Mouse (Mus musculus): ENCODE results near the gene Zfp618. TPM values are rescaled to one million over a fixed set of nuclear protein-coding genes. Genes with fewer than 3 reads are reported as not detected.

Gene Zfp618
- polyA plus RNA-seq, 1 experiment from 2014 or later, result 20.1 TPM

DNA sequence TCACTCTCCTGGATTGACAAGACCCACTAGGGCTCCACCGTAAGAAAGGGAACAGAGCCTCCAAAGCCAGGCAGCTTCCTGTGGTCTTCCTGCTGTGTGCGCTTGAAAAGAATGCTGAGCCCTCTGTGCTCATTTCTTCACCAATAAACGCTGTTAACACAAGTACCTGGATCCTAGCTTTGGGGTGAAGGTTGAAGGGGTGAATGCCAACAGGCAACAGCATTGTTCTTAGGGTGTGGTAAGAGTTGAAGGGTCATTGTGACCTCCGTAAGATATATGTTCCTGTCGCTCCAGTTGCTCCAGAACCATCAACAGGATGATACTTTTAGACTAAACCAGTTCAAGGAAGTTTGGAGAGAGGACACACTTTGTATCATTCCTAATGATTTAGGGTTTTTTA lies 189.3 kb downstream of the Zfp618 start, which contains the start of gene Ambp:
Gene Ambp (minus strand): TSS at position 101 of the 400 bp plus-strand sequence.
- WGBS, result 66% methylated on average over 5 of the region's 5 CpGs
- Histone ChIP-seq H3K4me2 (replicated peaks) (no peak within 1 kb of the TSS), H3K27me3 (replicated peaks) (no peaks in the 10 kb centered on the region), H3K36me3 (no peaks in the 10 kb centered on the region), H3K4me3 (replicated peaks) (no peak within 1 kb of the TSS), H3K9me3 (no peaks in the 10 kb centered on the region), H3K27ac (no peak within 1 kb of the TSS), H3K9ac (no peak within 1 kb of the TSS), H3K4me1 (replicated peaks) (no peaks in the 10 kb centered on the region)
- ATAC-seq, result no peak

DNA sequence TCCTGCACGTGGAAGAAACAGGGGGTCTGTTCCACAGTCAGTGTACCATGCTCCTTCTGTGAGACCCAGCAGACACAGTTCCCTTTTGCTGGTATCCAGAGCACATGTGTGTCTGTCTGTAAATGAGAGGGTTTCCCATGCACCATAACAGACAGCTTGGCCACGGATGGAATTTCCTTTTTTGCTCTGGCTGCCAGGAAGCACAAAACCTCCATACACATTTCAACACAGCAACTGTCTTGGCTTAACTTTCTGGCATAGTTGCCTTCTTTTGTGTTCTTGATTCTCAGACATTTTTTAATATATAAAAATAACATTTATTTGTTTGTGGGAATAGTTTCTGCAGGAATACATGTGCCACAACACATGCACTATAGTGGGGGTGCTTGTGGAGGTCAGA lies 190.2 kb downstream of the Zfp618 start:
- Histone ChIP-seq H3K4me3 (replicated peaks) (no peak overlapping the region), H3K27me3 (replicated peaks) (no peaks in the 10 kb centered on the region), H3K36me3 (no peaks in the 10 kb centered on the region), H3K4me2 (replicated peaks) (no peak overlapping the region), H3K9ac (no peak overlapping the region), H3K9me3 (no peaks in the 10 kb centered on the region), H3K4me1 (replicated peaks) (no peaks in the 10 kb centered on the region), H3K27ac (no peak overlapping the region)
- no peak for ATAC-seq
- 38% methylated on average over 2 of the region's 2 CpGs for WGBS

DNA sequence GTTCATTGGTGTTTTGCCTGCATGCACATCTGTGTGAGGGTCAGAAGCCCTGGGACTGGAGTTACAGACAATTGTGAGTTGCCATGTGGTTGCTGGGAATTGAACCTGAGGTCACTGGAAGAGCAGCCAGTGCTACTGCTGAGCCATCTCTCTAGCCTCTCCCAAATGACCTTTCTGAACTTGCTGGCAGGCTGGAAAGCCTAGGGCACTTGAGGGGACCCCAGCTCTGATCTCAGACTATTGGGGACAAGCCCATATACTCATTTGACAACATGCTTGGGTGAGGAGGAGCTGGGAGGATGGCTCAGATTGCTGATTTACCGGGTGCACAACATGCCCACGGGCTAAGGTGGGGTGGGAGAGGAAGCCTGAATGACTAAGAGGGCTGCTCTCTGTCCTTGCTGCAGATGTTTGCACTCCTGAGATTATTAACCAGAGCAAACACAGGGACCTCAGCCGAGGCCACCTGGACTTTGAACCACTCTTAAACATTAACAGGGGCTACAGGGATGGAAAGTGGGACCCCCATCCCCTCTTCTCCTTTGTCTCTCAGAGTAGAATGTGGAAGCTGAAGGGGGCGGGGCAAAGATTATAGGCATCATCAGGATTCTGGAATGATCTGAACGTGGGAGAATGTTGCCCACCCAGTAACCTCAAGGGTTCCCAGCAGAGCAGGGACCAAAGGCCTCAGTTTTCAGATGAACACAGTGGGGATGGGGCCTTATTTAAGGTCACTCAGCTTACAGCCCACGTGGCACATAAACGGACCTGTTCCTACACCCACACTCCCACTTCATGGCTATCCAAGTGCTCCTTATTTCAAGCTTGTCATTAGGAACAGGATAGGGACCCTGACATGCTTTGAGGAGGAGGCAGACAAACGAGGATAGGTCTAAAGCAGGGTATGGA lies 191.6 kb downstream of the Zfp618 start:
- Histone ChIP-seq H3K36me3 (no peaks in the 10 kb centered on the region), H3K9me3 (no peaks in the 10 kb centered on the region), H3K27me3 (replicated peaks) (no peaks in the 10 kb centered on the region), H3K4me2 (replicated peaks) (0 out of 2 replicates have a peak overlapping the region, but pooled peaks have one; percentile 16), H3K9ac (no peak overlapping the region), H3K4me1 (replicated peaks) (no peaks in the 10 kb centered on the region), H3K4me3 (replicated peaks) (no peak overlapping the region), H3K27ac (peak overlapping the region; percentile 77)
- peak; percentile 92 for ATAC-seq
- 39% methylated on average over 8 of the region's 8 CpGs for WGBS

DNA sequence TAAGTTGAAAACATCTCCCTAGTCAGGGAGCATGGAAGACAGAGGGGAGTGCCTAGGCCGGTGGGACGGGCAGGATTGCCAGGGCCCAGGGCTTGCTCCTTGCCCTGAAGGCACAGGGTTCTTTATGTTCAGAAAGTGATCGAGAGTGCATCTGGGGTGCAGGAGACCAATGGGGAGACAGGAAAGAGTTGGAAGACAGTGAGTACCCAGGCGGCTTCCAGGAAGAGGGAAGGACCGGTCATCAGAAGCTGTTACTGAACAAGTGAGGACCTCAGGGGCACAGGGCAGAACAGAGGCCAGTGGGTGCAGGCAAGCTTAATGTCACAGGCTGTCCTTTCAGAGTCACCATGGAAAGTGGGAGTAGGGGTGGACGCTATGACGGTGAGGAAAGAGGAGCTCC lies 192.8 kb downstream of the Zfp618 start:
- no peak overlapping the region for H3K27ac ChIP-seq
- no peak overlapping the region for H3K4me3 ChIP-seq (replicated peaks)
- H3K4me1 ChIP-seq (replicated peaks), result no peaks in the 10 kb centered on the region
- no peaks in the 10 kb centered on the region for H3K27me3 ChIP-seq (replicated peaks)
- H3K9me3 ChIP-seq, result no peaks in the 10 kb centered on the region
- no peak overlapping the region for H3K9ac ChIP-seq
- H3K4me2 ChIP-seq (replicated peaks), result no peak overlapping the region
- no peak for ATAC-seq
- 91% methylated on average over 7 of the region's 7 CpGs for WGBS
- no peaks in the 10 kb centered on the region for H3K36me3 ChIP-seq

DNA sequence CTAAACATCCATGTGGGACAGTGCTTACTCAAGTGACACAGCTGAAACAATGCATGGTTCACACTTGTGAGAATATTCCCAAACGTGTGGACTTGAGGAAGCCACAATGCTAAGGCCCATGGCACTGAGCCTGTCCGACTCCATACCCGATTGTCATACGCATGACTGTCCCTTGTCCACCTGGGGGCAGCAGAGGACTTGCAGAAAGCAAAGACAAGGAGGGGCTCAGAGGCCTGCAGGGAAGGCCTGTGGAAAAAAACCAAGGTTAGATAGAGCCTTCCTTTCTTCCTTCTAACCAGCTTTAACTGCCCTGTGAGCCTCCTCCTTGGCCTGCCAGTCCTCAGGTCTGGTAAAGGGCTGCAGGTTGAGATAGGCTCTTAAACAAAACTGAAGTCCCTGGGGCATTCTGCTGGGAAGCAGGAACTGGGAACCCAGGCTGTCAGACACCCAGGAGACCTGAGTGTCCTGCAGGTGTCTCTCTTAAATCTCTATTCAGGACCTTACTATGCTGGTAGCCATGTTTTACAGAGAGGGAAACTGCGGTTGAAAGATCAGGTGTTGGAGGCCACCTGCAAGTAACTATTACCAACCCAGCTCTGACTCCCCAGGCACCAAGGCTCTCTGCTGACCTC lies 193.7 kb downstream of the Zfp618 start:
- H3K36me3 ChIP-seq, result no peaks in the 10 kb centered on the region
- no peaks in the 10 kb centered on the region for H3K4me1 ChIP-seq (replicated peaks)
- peak overlapping the region; percentile 62 for H3K27ac ChIP-seq
- ATAC-seq, result peak; percentile 66
- no peak overlapping the region for H3K4me2 ChIP-seq (replicated peaks)
- 11% methylated on average over 5 of the region's 5 CpGs for WGBS
- H3K4me3 ChIP-seq (replicated peaks), result no peak overlapping the region
- no peaks in the 10 kb centered on the region for H3K9me3 ChIP-seq
- H3K27me3 ChIP-seq (replicated peaks), result no peaks in the 10 kb centered on the region
- no peak overlapping the region for H3K9ac ChIP-seq

DNA sequence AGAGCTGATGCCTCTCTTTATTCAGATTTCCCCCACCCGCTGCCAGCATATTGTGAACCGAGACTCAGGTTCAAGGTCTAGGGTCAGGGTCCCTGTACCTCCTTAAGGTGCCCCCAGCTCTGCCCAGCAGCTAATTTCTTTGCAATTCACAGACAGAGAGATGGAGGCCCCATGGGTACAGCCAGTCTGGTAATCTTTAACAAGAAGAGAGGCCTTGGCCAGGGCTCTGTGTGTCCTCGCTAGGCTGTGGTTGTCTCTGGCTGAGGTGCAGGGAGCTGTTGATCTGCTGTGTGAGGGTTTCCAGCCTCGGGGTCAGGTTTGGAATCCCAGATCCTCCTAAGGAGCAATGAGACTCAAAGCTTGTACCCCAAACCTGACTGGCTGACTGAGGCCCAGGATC lies 200.3 kb downstream of the Zfp618 start:
- ATAC-seq, result peak; percentile 59
- no peaks in the 10 kb centered on the region for H3K36me3 ChIP-seq
- peak overlapping the region; percentile 20 for H3K4me2 ChIP-seq (replicated peaks)
- no peak overlapping the region for H3K9ac ChIP-seq
- WGBS, result 65% methylated on average over 4 of the region's 4 CpGs
- no peak overlapping the region for H3K4me3 ChIP-seq (replicated peaks)
- peaks cover 14% of the 10 kb centered on the region; the same call in 1 of the 2 replicates for H3K4me1 ChIP-seq (replicated peaks)
- H3K27ac ChIP-seq, result peak overlapping the region; percentile 45
- no peaks in the 10 kb centered on the region for H3K27me3 ChIP-seq (replicated peaks)
- H3K9me3 ChIP-seq, result no peaks in the 10 kb centered on the region

DNA sequence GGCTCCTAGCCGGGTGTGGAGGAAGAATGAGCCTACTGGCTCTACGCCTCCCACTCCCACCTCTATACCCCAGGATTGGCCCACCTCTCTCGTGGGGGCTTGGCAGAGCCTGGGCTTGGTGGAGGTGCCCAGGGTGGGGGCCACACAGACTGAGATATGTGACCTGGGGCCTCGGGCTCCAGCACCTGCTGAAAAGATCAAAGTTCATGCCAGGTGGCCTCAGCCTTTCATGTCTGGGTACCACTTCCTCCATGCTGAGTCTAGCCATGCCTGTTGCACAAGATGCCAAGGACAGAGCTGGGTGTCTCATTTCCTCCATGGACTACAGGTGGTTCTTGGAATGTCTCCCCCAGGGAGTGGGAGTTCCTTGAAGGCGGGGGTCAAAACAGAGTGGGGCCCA lies 200.9 kb downstream of the Zfp618 start:
- Histone ChIP-seq H3K27ac (peak overlapping the region; percentile 45), H3K4me2 (replicated peaks) (peak overlapping the region; percentile 20), H3K27me3 (replicated peaks) (no peaks in the 10 kb centered on the region), H3K4me1 (replicated peaks) (peaks cover 14% of the 10 kb centered on the region; the same call in 1 of the 2 replicates), H3K9me3 (no peaks in the 10 kb centered on the region), H3K36me3 (no peaks in the 10 kb centered on the region), H3K9ac (no peak overlapping the region), H3K4me3 (replicated peaks) (no peak overlapping the region)
- peak; percentile 44 for ATAC-seq
- WGBS, result 76% methylated on average over 5 of the region's 5 CpGs

DNA sequence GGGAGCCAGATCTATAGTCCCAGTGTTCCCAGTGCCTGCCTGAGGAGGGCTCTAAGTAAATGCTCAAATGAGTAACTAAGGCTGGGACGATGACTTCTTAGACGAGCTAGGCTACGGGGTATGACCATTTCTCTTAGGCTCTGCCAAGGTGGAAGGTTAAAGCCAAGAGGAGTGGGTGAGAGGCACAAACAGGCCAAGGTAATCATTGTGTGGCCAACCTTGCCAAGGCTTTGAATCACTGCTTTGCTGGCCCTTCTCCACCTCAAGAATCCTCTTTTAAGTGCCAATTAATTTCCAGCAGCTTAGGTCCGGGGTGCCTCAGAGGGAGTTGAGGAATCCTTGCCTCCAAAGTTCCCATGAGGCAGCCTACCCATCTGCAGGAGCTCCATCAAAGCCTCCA lies 204.7 kb downstream of the Zfp618 start:
- Histone ChIP-seq H3K9ac (peak overlapping the region; percentile 42), H3K4me2 (replicated peaks) (peak overlapping the region; percentile 53), H3K4me3 (replicated peaks) (peak overlapping the region; percentile 46), H3K36me3 (no peaks in the 10 kb centered on the region), H3K27ac (no peak overlapping the region), H3K9me3 (no peaks in the 10 kb centered on the region), H3K4me1 (replicated peaks) (peaks cover 14% of the 10 kb centered on the region; the same call in 1 of the 2 replicates), H3K27me3 (replicated peaks) (no peaks in the 10 kb centered on the region)
- 71% methylated on average over 4 of the region's 4 CpGs for WGBS
- ATAC-seq, result no peak

DNA sequence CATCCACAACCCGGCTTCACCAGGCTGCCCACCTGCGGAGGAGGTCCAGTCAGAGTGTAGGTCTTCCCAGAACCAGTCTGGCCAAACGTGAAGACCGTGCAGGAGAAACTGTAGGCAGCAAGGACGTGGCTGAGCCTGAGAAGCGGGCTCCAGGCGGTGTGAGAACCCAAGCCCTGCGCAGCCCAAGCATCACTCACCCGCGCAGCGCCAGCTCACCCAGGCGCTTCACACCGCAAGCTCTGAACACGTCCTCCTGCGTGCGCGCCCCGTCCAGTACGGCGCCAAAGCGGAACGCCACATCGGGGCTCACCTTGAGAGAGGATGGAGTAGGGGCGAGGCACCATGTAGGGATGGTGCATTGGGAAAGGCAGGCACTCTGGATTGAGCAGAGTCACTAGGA lies 205.7 kb downstream of the Zfp618 start:
- peak overlapping the region; percentile 46 for H3K4me3 ChIP-seq (replicated peaks)
- peak overlapping the region; percentile 53 for H3K4me2 ChIP-seq (replicated peaks)
- H3K4me1 ChIP-seq (replicated peaks), result peaks cover 12% of the 10 kb centered on the region; the same call in 1 of the 2 replicates
- ATAC-seq, result peak; percentile 6; the same call in 1 of the 2 replicates
- peak overlapping the region; percentile 86 for H3K27ac ChIP-seq
- H3K9ac ChIP-seq, result peak overlapping the region; percentile 42
- no peaks in the 10 kb centered on the region for H3K36me3 ChIP-seq
- 23% methylated on average over 24 of the region's 24 CpGs for WGBS
- H3K9me3 ChIP-seq, result no peaks in the 10 kb centered on the region
- H3K27me3 ChIP-seq (replicated peaks), result no peaks in the 10 kb centered on the region

DNA sequence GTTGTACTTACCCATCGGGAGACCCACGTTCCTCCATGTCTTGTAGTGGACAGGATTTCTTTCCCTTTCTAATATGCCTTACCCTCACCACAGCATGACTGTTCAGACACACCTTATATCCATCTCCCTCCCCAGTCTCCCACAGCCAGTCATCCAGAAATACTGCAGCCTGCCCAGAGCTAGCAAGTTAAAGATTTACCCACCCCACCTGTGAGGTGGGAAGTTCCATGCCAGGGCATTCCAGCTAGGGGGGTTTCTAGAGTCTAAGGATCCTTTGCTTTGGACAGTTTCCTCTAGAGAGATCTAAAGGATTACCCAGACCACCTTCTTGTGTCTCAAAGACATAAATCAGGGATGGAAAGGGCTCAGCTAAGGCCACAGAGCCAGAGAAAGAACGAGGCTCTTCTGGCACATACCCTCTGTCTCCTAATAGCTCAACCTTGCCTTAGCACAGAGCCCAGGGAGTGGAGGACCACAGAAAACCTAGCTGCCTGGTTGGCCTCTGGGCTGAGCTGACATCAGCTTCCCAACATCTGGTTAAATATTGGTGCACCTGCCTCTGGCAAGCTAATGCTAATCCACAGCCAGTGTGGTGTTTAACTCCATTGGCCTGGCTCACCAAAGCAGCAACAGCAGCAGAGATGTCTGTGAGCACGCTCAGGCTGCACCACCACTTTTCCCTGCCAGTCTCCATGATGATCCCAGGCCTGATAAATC lies 206.8 kb downstream of the Zfp618 start, which contains the start of gene Kif12:
Gene Kif12 (minus strand): TSS at position 163 of the 717 bp plus-strand sequence.
- Histone ChIP-seq H3K27me3 (replicated peaks) (no peaks in the 10 kb centered on the region), H3K9ac (peak within 1 kb of the TSS; percentile 42), H3K4me3 (replicated peaks) (peak within 1 kb of the TSS; percentile 46), H3K4me1 (replicated peaks) (0 out of 2 replicates have a peak, but pooled peaks cover 6% of the 10 kb centered on the region), H3K27ac (peak within 1 kb of the TSS; percentile 86), H3K9me3 (no peaks in the 10 kb centered on the region), H3K36me3 (no peaks in the 10 kb centered on the region), H3K4me2 (replicated peaks) (peak within 1 kb of the TSS; percentile 53)
- 50% methylated on average over 4 of the region's 4 CpGs for whole genome bisulfite sequencing
- ATAC-seq, result peak; percentile 97

DNA sequence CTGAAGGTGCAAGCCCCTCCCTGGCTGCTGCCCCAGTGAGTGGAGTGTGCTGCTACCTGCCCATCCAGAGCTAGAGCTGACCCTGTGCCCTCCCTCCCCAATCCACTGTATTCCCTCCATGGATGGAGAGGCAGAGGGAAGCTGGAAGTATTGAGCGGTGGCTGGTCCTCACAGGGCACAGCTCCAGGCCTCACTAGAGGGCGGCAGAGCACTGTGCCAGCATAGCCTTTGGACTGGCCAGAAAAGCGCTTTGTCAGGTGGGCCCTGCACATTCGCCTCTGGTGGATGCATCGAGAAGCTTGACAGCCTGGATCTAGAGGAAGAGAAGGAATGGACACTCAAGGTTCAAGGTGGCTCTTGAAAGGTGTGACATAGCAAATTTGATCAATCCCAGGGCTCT lies 216.2 kb downstream of the Zfp618 start:
- 4% methylated on average over 5 of the region's 5 CpGs for WGBS
- H3K36me3 ChIP-seq, result no peaks in the 10 kb centered on the region
- peak; percentile 76 for ATAC-seq

More for the DNA sequence above, 216.2 kb downstream of the Zfp618 start:
- H3K27ac ChIP-seq, result no peak overlapping the region
- H3K4me2 ChIP-seq (replicated peaks), result no peak overlapping the region
- H3K4me3 ChIP-seq (replicated peaks), result no peak overlapping the region
- H3K9me3 ChIP-seq, result no peaks in the 10 kb centered on the region
- no peaks in the 10 kb centered on the region for H3K27me3 ChIP-seq (replicated peaks)
- H3K4me1 ChIP-seq (replicated peaks), result peaks cover 7% of the 10 kb centered on the region; the same call in 1 of the 2 replicates
- no peak overlapping the region for H3K9ac ChIP-seq
